Mouse (Mus musculus): Measurements from ENCODE around the gene Gm42688. TPM values are rescaled to one million over a fixed set of nuclear protein-coding genes. Genes with fewer than 3 reads are reported as not detected.
"Not testable (repeated sequence)": the region's sequence is repeated elsewhere in the genome, so short reads cannot be mapped to it uniquely, and the experiment has no call there.

Gm42688 gene
- polyA plus RNA-seq, 1 experiment from 2014 or later, result 1.1 TPM

GRCm38 (mm10) chr6:83159456-83159855, 58.0 kb downstream of the Gm42688 start:
- 19% methylated on average over 3 of the region's 3 CpGs for WGBS
- not testable (repeated sequence) for H3K36me3 ChIP-seq (ENCODE audit: control insufficient read depth, insufficient read depth, low read length); H3K4me2 ChIP-seq (replicated peaks; ENCODE audit: low read depth); H3K27ac ChIP-seq (replicated peaks); H3K9ac ChIP-seq (ENCODE audit: low read length); H3K4me3 ChIP-seq (ENCODE audit: low read depth, low read length); H3K4me1 ChIP-seq (replicated peaks; ENCODE audit: control insufficient read depth, insufficient read depth); H3K9me3 ChIP-seq (ENCODE audit: control insufficient read depth, low read length)
- H3K27me3 ChIP-seq (ENCODE audit: control insufficient read depth, insufficient read depth, low read length), result peaks cover 12% of the 10 kb centered on the region; the same call in 1 of the 2 replicates
- DNase-seq (ENCODE audit: low spot score), result peak; percentile 54
- TF ChIP-seq CTCF (IDR thresholded peaks at IDR 0.05; ENCODE audit: low read depth), result peak; percentile 79
- 0 out of 2 replicates have a peak, but pooled peaks have one; percentile 13 for ATAC-seq (ENCODE audit: low FRiP score, low TSS enrichment)

MicroRNAs encoded within 50 kb of the gene (microRNA counts, 519-probe panel; counts per million panel counts)
- microRNA mmu-miR-3470a+mmu-miR-3470b, result not detected

Small RNAs within 50 kb of the gene (microRNA-seq; reads per million reads assigned to microRNA genes)
- gene Mir3470a, result not detected

Other genes starting within 250 kb of the Gm42688 start
- gene Sema4f, start 161.8 kb upstream of the Gm42688 start, polyA plus RNA-seq (2015; fragmentation: Nextera tagmentation; extraction: Ambion mirVana), result 0.58 and 0.67 TPM in 2 replicates
- gene M1ap, start 154.7 kb upstream of the Gm42688 start, polyA plus RNA-seq (2015; fragmentation: Nextera tagmentation; extraction: Ambion mirVana), result 0.08 and 0.28 TPM in 2 replicates
- 8.3 TPM in 2 replicates for gene Dok1, start 68.1 kb upstream of the Gm42688 start, polyA plus RNA-seq (2015; fragmentation: Nextera tagmentation; extraction: Ambion mirVana)
- 5.5 and 6.1 TPM in 2 replicates for gene Loxl3, start 67.4 kb upstream of the Gm42688 start, polyA plus RNA-seq (2015; fragmentation: Nextera tagmentation; extraction: Ambion mirVana)
- 135 and 150 TPM in 2 replicates for gene Aup1, start 47.1 kb upstream of the Gm42688 start, polyA plus RNA-seq (2015; fragmentation: Nextera tagmentation; extraction: Ambion mirVana)
- gene Htra2, start 46.3 kb upstream of the Gm42688 start, polyA plus RNA-seq (2015; fragmentation: Nextera tagmentation; extraction: Ambion mirVana), result 31.3 and 35.7 TPM in 2 replicates
- gene Dqx1, start 43.8 kb upstream of the Gm42688 start, polyA plus RNA-seq (2015; fragmentation: Nextera tagmentation; extraction: Ambion mirVana), result 5.4 and 5.8 TPM in 2 replicates
- gene Tlx2, start 31.3 kb upstream of the Gm42688 start, polyA plus RNA-seq (2015; fragmentation: Nextera tagmentation; extraction: Ambion mirVana), result 2.4 TPM in 2 replicates
- gene Pcgf1, start 23.7 kb upstream of the Gm42688 start, polyA plus RNA-seq (2015; fragmentation: Nextera tagmentation; extraction: Ambion mirVana), result 13.1 and 14.0 TPM in 2 replicates
- 0.53 and 0.56 TPM in 2 replicates for gene Lbx2, start 15.2 kb upstream of the Gm42688 start, polyA plus RNA-seq (2015; fragmentation: Nextera tagmentation; extraction: Ambion mirVana)
- 1.1 and 1.4 TPM in 2 replicates for gene Ccdc142, start within 50 bp of the Gm42688 start, polyA plus RNA-seq (2015; fragmentation: Nextera tagmentation; extraction: Ambion mirVana)
- gene Mrpl53, start 7.4 kb downstream of the Gm42688 start, polyA plus RNA-seq (2015; fragmentation: Nextera tagmentation; extraction: Ambion mirVana), result 108 and 117 TPM in 2 replicates
- gene Mogs, start 13.9 kb downstream of the Gm42688 start, polyA plus RNA-seq (2015; fragmentation: Nextera tagmentation; extraction: Ambion mirVana), result 23.2 and 24.4 TPM in 2 replicates
- gene Wbp1, start 19.9 kb downstream of the Gm42688 start, polyA plus RNA-seq (2015; fragmentation: Nextera tagmentation; extraction: Ambion mirVana), result 57.4 and 59.4 TPM in 2 replicates
- 7.7 and 9.4 TPM in 2 replicates for gene Ino80b, start 23.8 kb downstream of the Gm42688 start, polyA plus RNA-seq (2015; fragmentation: Nextera tagmentation; extraction: Ambion mirVana)
- gene Rtkn, start 33.8 kb downstream of the Gm42688 start, polyA plus RNA-seq (2015; fragmentation: Nextera tagmentation; extraction: Ambion mirVana), result 18.5 and 20.4 TPM in 2 replicates
- 1.6 and 1.7 TPM in 2 replicates for gene Wdr54, start 54.8 kb downstream of the Gm42688 start, polyA plus RNA-seq (2015; fragmentation: Nextera tagmentation; extraction: Ambion mirVana)
- 1.1 TPM in 2 replicates for gene 1700003E16Rik, start 54.8 kb downstream of the Gm42688 start, polyA plus RNA-seq (2015; fragmentation: Nextera tagmentation; extraction: Ambion mirVana)
- gene Dctn1, start 64.3 kb downstream of the Gm42688 start, polyA plus RNA-seq (2015; fragmentation: Nextera tagmentation; extraction: Ambion mirVana), result 42.9 and 43.5 TPM in 2 replicates
- 0.08 and 0.18 TPM in 2 replicates for gene Slc4a5, start 118.2 kb downstream of the Gm42688 start, polyA plus RNA-seq (2015; fragmentation: Nextera tagmentation; extraction: Ambion mirVana)
- gene Mthfd2, start 224.3 kb downstream of the Gm42688 start, polyA plus RNA-seq (2015; fragmentation: Nextera tagmentation; extraction: Ambion mirVana), result 21.1 and 23.0 TPM in 2 replicates
- gene Mob1a, start 224.4 kb downstream of the Gm42688 start, polyA plus RNA-seq (2015; fragmentation: Nextera tagmentation; extraction: Ambion mirVana), result 31.0 and 32.5 TPM in 2 replicates
- 156 and 162 TPM in 2 replicates for gene Bola3, start 247.5 kb downstream of the Gm42688 start, polyA plus RNA-seq (2015; fragmentation: Nextera tagmentation; extraction: Ambion mirVana)

Data from stomach, postnatal 0 days (tissue).